Mouse (Mus musculus): ENCODE data around the gene Ablim1. TPM values are rescaled to one million over a fixed set of nuclear protein-coding genes. Genes with fewer than 3 reads are reported as not detected.

Gene Ablim1
- polyA plus RNA-seq, 2 experiments: 3.0 to 4.7 TPM

DNA sequence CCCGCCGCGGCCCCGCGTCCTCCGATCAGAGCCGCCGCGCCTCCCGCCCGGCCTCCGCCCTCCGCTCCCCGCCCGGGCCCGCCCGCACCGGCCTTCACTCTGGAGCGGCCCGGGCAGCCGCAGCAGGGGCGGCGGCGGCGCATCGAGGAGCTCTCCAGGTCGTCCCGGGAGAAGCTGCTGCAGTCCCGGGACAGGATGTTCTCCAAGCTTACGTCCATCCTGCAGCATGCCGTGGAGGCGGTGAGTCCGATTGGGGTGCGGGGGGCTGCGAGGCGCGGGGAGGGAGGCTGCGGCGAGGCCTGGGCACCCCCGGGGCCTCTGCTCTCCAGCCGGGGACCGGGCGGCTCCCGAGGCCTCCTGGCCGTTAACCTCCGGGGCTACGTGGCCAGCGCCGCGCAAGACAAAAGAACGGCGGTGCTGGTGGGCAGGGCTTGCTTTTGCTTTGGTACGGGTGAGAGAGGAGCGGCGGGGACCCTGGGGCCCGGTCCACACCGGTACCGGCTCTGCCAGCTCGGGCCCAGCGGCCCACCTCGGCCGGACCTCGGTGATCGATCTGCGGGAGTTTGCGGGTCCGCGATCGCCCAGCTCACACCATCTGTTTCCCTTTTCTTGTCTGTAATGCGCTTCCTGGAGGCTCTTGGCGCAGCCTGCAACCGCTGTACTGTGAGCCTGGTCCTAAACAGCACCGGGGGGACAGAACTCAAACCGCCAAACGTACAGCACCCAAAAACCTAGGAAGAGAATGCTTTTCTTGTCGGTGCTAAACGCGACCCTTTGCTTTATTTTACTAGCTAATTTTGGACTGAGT, 46.6 kb upstream of the Ablim1 start:
- TF ChIP-seq CTCF (IDR thresholded peaks at IDR 0.05; ENCODE audit: low read depth): no peak; the same call in 1 of the 2 replicates
- no peak for TF ChIP-seq EP300 (IDR thresholded peaks at IDR 0.05; ENCODE audit: low read depth)
- DNase-seq (ENCODE audit: low read depth in 3 of 3, low spot score in 3 of 3): peak in 1 of 3 experiments; percentile 30

DNA sequence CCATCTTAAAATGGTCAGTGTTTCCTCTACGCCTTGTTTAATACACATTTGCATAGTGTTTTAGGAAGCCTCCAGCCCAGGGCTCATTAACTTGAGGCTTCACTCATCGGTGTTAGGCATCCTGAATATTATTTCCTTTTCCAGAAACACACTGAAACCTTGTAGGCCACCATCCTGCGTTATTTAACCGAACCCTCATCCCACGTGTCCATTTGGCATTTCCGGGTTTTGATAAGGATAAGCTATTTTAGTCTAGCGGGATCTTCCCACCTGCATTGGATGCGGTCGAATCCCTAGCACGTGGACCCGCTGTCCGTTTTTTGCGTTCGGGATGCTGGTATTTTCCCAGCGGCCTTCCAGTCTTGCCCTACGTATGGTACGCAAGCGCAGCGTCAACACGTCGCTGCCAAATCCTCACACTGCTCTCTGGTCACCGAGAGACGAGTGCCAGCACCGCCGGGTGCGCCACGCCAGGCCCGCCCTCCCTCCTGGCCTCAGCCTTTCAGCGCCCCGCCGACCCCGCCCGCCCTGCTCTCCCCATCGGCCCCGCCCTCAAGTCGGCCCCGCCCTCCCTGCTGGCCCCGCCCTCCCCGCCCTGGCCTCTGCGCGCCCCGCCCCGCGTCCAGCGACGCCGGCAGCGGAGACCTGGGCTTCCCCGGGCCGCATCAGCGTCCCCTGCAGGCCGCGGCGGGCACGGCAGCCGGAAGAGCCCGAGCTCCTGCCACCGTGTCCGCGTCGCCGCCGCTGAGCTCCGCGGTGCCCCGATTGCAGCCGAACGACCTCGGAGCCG, 45.8 kb upstream of the Ablim1 start, which contains the start of gene Fam160b1:
TSS of gene Fam160b1 (plus strand) at position 340 of the 790 bp plus-strand sequence.
- under 1% methylated on average over 57 of the region's 70 CpGs for WGBS (ENCODE audit: insufficient replicate concordance)
- peak; percentile 84 to 86 (median 85) for DNase-seq (ENCODE audit: low read depth in 3 of 3, low spot score in 3 of 3)

More for the DNA sequence above, 46.6 kb upstream of the Ablim1 start:
- Histone ChIP-seq H3K36me3 (replicated peaks; ENCODE audit: control insufficient read depth, insufficient read depth, low read depth) (no peaks in the 10 kb centered on the region), H3K4me2 (ENCODE audit: low read depth) (peak overlapping the region; percentile 91), H3K27me3 (ENCODE audit: control insufficient read depth, insufficient read depth, low read length) (no peaks in the 10 kb centered on the region), H3K9ac (replicated peaks) (peak overlapping the region; percentile 93), H3K4me1 (replicated peaks; ENCODE audit: control insufficient read depth in 2 of 2, insufficient read depth in 2 of 2, low read length in 1 of 2) (peaks cover 13 to 57% of the 10 kb centered on the region in 2 experiments), H3K9me3 (ENCODE audit: control insufficient read depth, low read length) (no peaks in the 10 kb centered on the region), H3K27ac (peak overlapping the region; percentile 79), H3K4me3 (ENCODE audit: insufficient read depth in 1 of 2, low read depth in 2 of 2, low read length in 2 of 2) (peak overlapping the region; percentile 94 to 98)
- under 1% methylated on average over 78 of the region's 78 CpGs for WGBS (ENCODE audit: insufficient replicate concordance)
- peak; percentile 49 for ATAC-seq (ENCODE audit: insufficient read depth)

DNA sequence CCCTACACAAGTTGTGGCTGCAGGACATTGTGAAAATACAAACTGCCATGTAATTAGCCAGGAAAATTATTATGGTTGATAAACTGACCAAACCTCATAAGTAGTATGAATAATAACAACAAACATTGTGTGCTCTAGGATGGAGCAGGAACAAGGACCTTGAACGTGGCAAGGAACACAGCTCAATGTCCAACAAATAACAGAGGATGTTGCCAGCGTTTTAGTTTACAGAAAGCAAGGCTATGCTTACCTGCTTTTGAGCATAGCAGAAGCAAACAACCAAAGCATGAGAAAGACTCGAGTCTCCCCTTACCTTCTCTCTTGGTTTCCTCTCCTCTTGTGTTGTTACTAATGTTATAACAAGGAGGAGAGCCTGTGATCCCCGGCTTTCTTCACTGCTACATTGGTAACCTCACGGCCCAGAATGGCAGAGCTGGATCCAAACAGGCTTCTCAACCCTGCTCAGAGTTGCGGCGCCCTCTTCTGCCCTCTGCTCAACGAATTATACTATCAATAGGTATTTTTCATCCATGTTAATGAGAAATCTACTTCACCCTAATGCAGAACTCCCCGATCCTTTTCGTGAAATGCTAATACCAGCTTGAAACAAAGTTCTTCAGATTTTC, 45.1 kb upstream of the Ablim1 start:
- Histone ChIP-seq H3K4me2 (ENCODE audit: low read depth) (peak overlapping the region; percentile 91), H3K9ac (replicated peaks) (peak overlapping the region; percentile 41), H3K9me3 (ENCODE audit: control insufficient read depth, low read length) (no peaks in the 10 kb centered on the region), H3K27ac (peak overlapping the region; percentile 78), H3K27me3 (ENCODE audit: control insufficient read depth, insufficient read depth, low read length) (no peaks in the 10 kb centered on the region), H3K4me1 (replicated peaks; ENCODE audit: control insufficient read depth in 2 of 2, insufficient read depth in 2 of 2, low read length in 1 of 2) (peaks cover 13 to 58% of the 10 kb centered on the region in 2 experiments), H3K4me3 (ENCODE audit: insufficient read depth in 1 of 2, low read depth in 2 of 2, low read length in 2 of 2) (peak overlapping the region; percentile 68 to 94), H3K36me3 (replicated peaks; ENCODE audit: control insufficient read depth, insufficient read depth, low read depth) (no peaks in the 10 kb centered on the region)
- ATAC-seq (ENCODE audit: insufficient read depth) (no peak), DNase-seq (ENCODE audit: low read depth in 3 of 3, low spot score in 3 of 3) (no peak)
- TF ChIP-seq EP300 (IDR thresholded peaks at IDR 0.05; ENCODE audit: low read depth) (no peak), CTCF (IDR thresholded peaks at IDR 0.05; ENCODE audit: low read depth) (peak; percentile 21; the same call in 1 of the 2 replicates)
- WGBS (ENCODE audit: insufficient replicate concordance): 9% methylated on average over 10 of the region's 10 CpGs

More for the DNA sequence above, 45.8 kb upstream of the Ablim1 start, which contains the start of gene Fam160b1:
- peak within 1 kb of the TSS; percentile 79 for H3K27ac ChIP-seq
- peak within 1 kb of the TSS; percentile 94 to 98 for H3K4me3 ChIP-seq (ENCODE audit: insufficient read depth in 1 of 2, low read depth in 2 of 2, low read length in 2 of 2)
- H3K9me3 ChIP-seq (ENCODE audit: control insufficient read depth, low read length): no peaks in the 10 kb centered on the region
- peak within 1 kb of the TSS; percentile 93 for H3K9ac ChIP-seq (replicated peaks)
- no peaks in the 10 kb centered on the region for H3K36me3 ChIP-seq (replicated peaks; ENCODE audit: control insufficient read depth, insufficient read depth, low read depth)
- TF ChIP-seq EP300 (IDR thresholded peaks at IDR 0.05; ENCODE audit: low read depth) (no peak), CTCF (IDR thresholded peaks at IDR 0.05; ENCODE audit: low read depth) (peak; percentile 69)
- H3K27me3 ChIP-seq (ENCODE audit: control insufficient read depth, insufficient read depth, low read length): no peaks in the 10 kb centered on the region
- peak within 1 kb of the TSS; percentile 91 for H3K4me2 ChIP-seq (ENCODE audit: low read depth)
- peak; percentile 89 for ATAC-seq (ENCODE audit: insufficient read depth)
- H3K4me1 ChIP-seq (replicated peaks; ENCODE audit: control insufficient read depth in 2 of 2, insufficient read depth in 2 of 2, low read length in 1 of 2): peaks cover 13 to 58% of the 10 kb centered on the region in 2 experiments

DNA sequence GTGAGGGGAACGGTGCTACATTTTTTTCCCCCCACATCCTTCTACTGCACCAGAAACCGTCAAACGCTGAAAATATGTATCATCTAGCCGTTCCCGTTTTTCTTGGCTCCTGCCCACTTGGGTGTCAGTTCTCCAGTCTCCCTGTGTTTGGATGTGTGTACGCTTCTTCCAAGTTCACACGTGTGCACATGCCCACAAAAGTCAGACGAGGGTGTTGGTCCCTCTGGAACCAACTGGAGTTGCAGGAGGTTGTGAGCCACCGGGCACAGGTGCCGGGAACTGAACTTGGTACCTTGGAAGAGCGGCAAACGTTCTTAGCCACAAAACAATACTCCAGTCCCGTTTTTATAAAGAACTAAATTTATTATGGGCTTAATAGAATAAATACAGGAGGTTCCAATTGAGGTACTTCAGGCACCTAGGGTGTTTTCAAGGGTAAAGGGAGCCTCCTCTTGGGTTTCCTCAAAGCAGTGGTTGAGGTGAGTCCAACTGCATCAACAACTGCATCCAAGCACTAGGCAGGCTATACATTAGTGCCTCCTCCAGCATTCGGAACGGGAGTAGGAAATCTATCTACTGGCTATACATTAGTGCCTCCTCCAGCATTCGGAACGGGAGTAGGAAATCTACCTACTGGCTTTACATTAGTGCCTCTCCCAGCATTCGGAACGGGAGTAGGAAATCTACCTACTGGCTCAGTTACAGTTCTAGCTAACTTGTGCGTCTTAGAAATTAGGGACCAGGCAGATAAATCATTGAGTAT, 44.3 kb upstream of the Ablim1 start:
- Histone ChIP-seq H3K9me3 (ENCODE audit: control insufficient read depth, low read length) (no peaks in the 10 kb centered on the region), H3K27ac (0 out of 2 replicates have a peak overlapping the region, but pooled peaks have one; percentile 19), H3K4me1 (replicated peaks; ENCODE audit: control insufficient read depth in 2 of 2, insufficient read depth in 2 of 2, low read length in 1 of 2) (peaks cover 11 to 52% of the 10 kb centered on the region in 2 experiments), H3K27me3 (ENCODE audit: control insufficient read depth, insufficient read depth, low read length) (no peaks in the 10 kb centered on the region), H3K4me3 (ENCODE audit: insufficient read depth in 1 of 2, low read depth in 2 of 2, low read length in 2 of 2) (peak overlapping the region; percentile 40 to 94), H3K4me2 (ENCODE audit: low read depth) (peak overlapping the region; percentile 91), H3K9ac (replicated peaks) (peak overlapping the region; percentile 56), H3K36me3 (replicated peaks; ENCODE audit: control insufficient read depth, insufficient read depth, low read depth) (no peaks in the 10 kb centered on the region)
- ATAC-seq (ENCODE audit: insufficient read depth) (no peak), DNase-seq (ENCODE audit: low read depth in 3 of 3, low spot score in 3 of 3) (no peak)
- TF ChIP-seq CTCF (IDR thresholded peaks at IDR 0.05; ENCODE audit: low read depth) (no peak), EP300 (IDR thresholded peaks at IDR 0.05; ENCODE audit: low read depth) (no peak)
- 65% methylated on average over 20 of the region's 20 CpGs for WGBS (ENCODE audit: insufficient replicate concordance)
